Mouse (Mus musculus) heart, embryonic 12.5 days (tissue): ENCODE measurements at regions not wholly inside any gene's neighbourhood (a gene's known extent, or its start where the extent isn't known, plus 50 kb on each side); places are given as distances from the start of the nearest gene placed in this dataset.

Experiments
- ATAC-seq: fragments of 200-750 bp; cut with Nextera tagmentation; 2 replicates; pipeline ENCODE4 v1.8.0; 2017; ENCODE audit warnings: moderate TSS enrichment, moderate library complexity; ENCODE audit not compliant: insufficient number of reproducible peaks, low FRiP score
- H3K27ac ChIP-seq: fragments of 300-500 bp; sonication (generic); 2 replicates; pipeline ENCODE4 v1.5.1; 2016; ENCODE audit warnings: mild to moderate bottlenecking, moderate library complexity; ENCODE audit not compliant: poor library complexity, severe bottlenecking
- H3K27me3 ChIP-seq: fragments of 300-500 bp; sonication (generic); replicated peaks from 2 replicates; pipeline ENCODE4 v1.6.1; 2016; ENCODE audit warnings: mild to moderate bottlenecking, moderate library complexity
- H3K36me3 ChIP-seq: fragments of 300-500 bp; sonication (generic); 2 replicates; pipeline ENCODE4 v1.6.1; 2016; ENCODE audit warnings: mild to moderate bottlenecking, moderate library complexity
- H3K4me1 ChIP-seq: fragments of 300-500 bp; sonication (generic); replicated peaks from 2 replicates; pipeline ENCODE4 v1.6.1; 2016; ENCODE audit warnings: mild to moderate bottlenecking
- H3K4me2 ChIP-seq: fragments of 300-500 bp; sonication (generic); 2 replicates; pipeline ENCODE4 v1.6.1; 2016; ENCODE audit warnings: mild to moderate bottlenecking, moderate library complexity
- H3K4me3 ChIP-seq: fragments of 300-500 bp; sonication (generic); 2 replicates; pipeline ENCODE4 v1.5.1; 2016; ENCODE audit warnings: mild to moderate bottlenecking
- H3K9ac ChIP-seq: fragments of 300-500 bp; sonication (generic); 2 replicates; pipeline ENCODE4 v1.6.1; 2016; ENCODE audit warnings: mild to moderate bottlenecking, moderate library complexity
- H3K9me3 ChIP-seq: fragments of 300-500 bp; sonication (generic); replicated peaks from 2 replicates; pipeline ENCODE4 v1.6.1; 2016; ENCODE audit warnings: mild to moderate bottlenecking, moderate library complexity
- WGBS: fragments of 180-500 bp; shearing (Covaris S2); methylation state at CpG from one replicate; pipeline ENCODE4 v1.1.7; 2016; 5-methylcytosine and 5-hydroxymethylcytosine counted together

GRCm38 (mm10) chr10:21724999-21725398 is 132.1 kb downstream of the 1700020N01Rik start:
- ATAC-seq = no peak
- Histone ChIP-seq H3K9me3 (no peaks in the 10 kb centered on the region; the same call in 1 of the 2 replicates), H3K9ac (no peak overlapping the region), H3K27ac (no peak overlapping the region), H3K4me2 (no peak overlapping the region), H3K27me3 (no peaks in the 10 kb centered on the region), H3K4me3 (no peak overlapping the region), H3K4me1 (no peaks in the 10 kb centered on the region), H3K36me3 (no peaks in the 10 kb centered on the region)
- WGBS = 80% methylated on average over 3 of the region's 3 CpGs

- Histone ChIP-seq H3K9me3 (no peaks in the 10 kb centered on the region), H3K36me3 (no peaks in the 10 kb centered on the region), H3K4me1 (no peaks in the 10 kb centered on the region), H3K9ac (no peak overlapping the region), H3K4me3 (no peak overlapping the region), H3K4me2 (no peak overlapping the region), H3K27ac (no peak overlapping the region), H3K27me3 (no peaks in the 10 kb centered on the region)
- WGBS = 40% methylated on average over 5 of the region's 5 CpGs
- ATAC-seq = no peak
Observed at GRCm38 (mm10) chr10:21740256-21740655, 141.7 kb upstream of the Sgk1 start.

- Histone ChIP-seq H3K27ac (no peak overlapping the region), H3K9me3 (no peaks in the 10 kb centered on the region), H3K36me3 (no peaks in the 10 kb centered on the region), H3K4me1 (peaks cover under 1% of the 10 kb centered on the region; the same call in 1 of the 2 replicates), H3K4me2 (no peak overlapping the region), H3K9ac (no peak overlapping the region), H3K4me3 (no peak overlapping the region), H3K27me3 (no peaks in the 10 kb centered on the region)
- no peak for ATAC-seq
- WGBS = 63% methylated on average over 8 of the region's 8 CpGs
Observed at GRCm38 (mm10) chr10:21741575-21741974, 140.4 kb upstream of the Sgk1 start.

- H3K9me3 ChIP-seq = no peaks in the 10 kb centered on the region
- no peaks in the 10 kb centered on the region for H3K36me3 ChIP-seq
- H3K27me3 ChIP-seq = no peaks in the 10 kb centered on the region
- ATAC-seq = no peak
- no peak overlapping the region for H3K4me3 ChIP-seq
- no peak overlapping the region for H3K27ac ChIP-seq
- H3K4me2 ChIP-seq = no peak overlapping the region
- WGBS = 75% methylated on average over 23 of the region's 23 CpGs
- H3K9ac ChIP-seq = no peak overlapping the region
- peaks cover 4% of the 10 kb centered on the region; the same call in 1 of the 2 replicates for H3K4me1 ChIP-seq
Observed at GRCm38 (mm10) chr10:21741976-21742745, 139.8 kb upstream of the Sgk1 start.

GRCm38 (mm10) chr10:21743396-21743795 is 138.6 kb upstream of the Sgk1 start:
- no peaks in the 10 kb centered on the region for H3K9me3 ChIP-seq
- no peak overlapping the region for H3K9ac ChIP-seq
- H3K27me3 ChIP-seq = no peaks in the 10 kb centered on the region
- no peak overlapping the region for H3K4me2 ChIP-seq
- H3K4me3 ChIP-seq = no peak overlapping the region
- H3K4me1 ChIP-seq = peaks cover 4% of the 10 kb centered on the region; the same call in 1 of the 2 replicates
- no peak for ATAC-seq
- WGBS = 86% methylated on average over 4 of the region's 4 CpGs
- no peak overlapping the region for H3K27ac ChIP-seq
- H3K36me3 ChIP-seq = no peaks in the 10 kb centered on the region

GRCm38 (mm10) chr10:21744341-21744955 is 137.5 kb upstream of the Sgk1 start:
- ATAC-seq = no peak
- 76% methylated on average over 6 of the region's 6 CpGs for WGBS
- H3K9ac ChIP-seq = no peak overlapping the region
- H3K36me3 ChIP-seq = no peaks in the 10 kb centered on the region
- H3K9me3 ChIP-seq = no peaks in the 10 kb centered on the region
- H3K4me2 ChIP-seq = no peak overlapping the region
- H3K4me1 ChIP-seq = peaks cover 4% of the 10 kb centered on the region; the same call in 1 of the 2 replicates
- H3K27me3 ChIP-seq = no peaks in the 10 kb centered on the region
- H3K27ac ChIP-seq = no peak overlapping the region
- no peak overlapping the region for H3K4me3 ChIP-seq

- H3K4me3 ChIP-seq = no peak overlapping the region
- H3K36me3 ChIP-seq = no peaks in the 10 kb centered on the region
- 31% methylated on average over 4 of the region's 4 CpGs for WGBS
- H3K4me1 ChIP-seq = peaks cover 4% of the 10 kb centered on the region; the same call in 1 of the 2 replicates
- H3K4me2 ChIP-seq = no peak overlapping the region
- no peak for ATAC-seq
- no peaks in the 10 kb centered on the region for H3K9me3 ChIP-seq
- H3K27me3 ChIP-seq = no peaks in the 10 kb centered on the region
- no peak overlapping the region for H3K9ac ChIP-seq
- H3K27ac ChIP-seq = no peak overlapping the region
Observed at GRCm38 (mm10) chr10:21745940-21746487, 136.0 kb upstream of the Sgk1 start.

- Histone ChIP-seq H3K4me3 (no peak overlapping the region), H3K27me3 (no peaks in the 10 kb centered on the region), H3K27ac (no peak overlapping the region), H3K9ac (no peak overlapping the region), H3K36me3 (no peaks in the 10 kb centered on the region), H3K4me1 (peaks cover 4% of the 10 kb centered on the region; the same call in 1 of the 2 replicates), H3K9me3 (no peaks in the 10 kb centered on the region), H3K4me2 (peak overlapping the region; percentile 46)
- ATAC-seq = no peak
- WGBS = 6% methylated on average over 9 of the region's 9 CpGs
Observed at GRCm38 (mm10) chr10:21746713-21747112, 135.3 kb upstream of the Sgk1 start.

- Histone ChIP-seq H3K4me3 (no peak overlapping the region), H3K27ac (no peak overlapping the region), H3K4me2 (no peak overlapping the region), H3K4me1 (peaks cover 4% of the 10 kb centered on the region; the same call in 1 of the 2 replicates), H3K9ac (no peak overlapping the region), H3K36me3 (no peaks in the 10 kb centered on the region), H3K9me3 (no peaks in the 10 kb centered on the region), H3K27me3 (no peaks in the 10 kb centered on the region)
- ATAC-seq = no peak
- WGBS = 62% methylated on average over 6 of the region's 6 CpGs
Observed at GRCm38 (mm10) chr10:21751326-21751725, 130.7 kb upstream of the Sgk1 start.

- Histone ChIP-seq H3K9me3 (no peaks in the 10 kb centered on the region), H3K4me1 (no peaks in the 10 kb centered on the region), H3K4me2 (no peak overlapping the region), H3K27ac (no peak overlapping the region), H3K27me3 (no peaks in the 10 kb centered on the region), H3K4me3 (no peak overlapping the region), H3K9ac (no peak overlapping the region), H3K36me3 (no peaks in the 10 kb centered on the region)
- no peak for ATAC-seq
- WGBS = 58% methylated on average over 3 of the region's 3 CpGs
Observed at GRCm38 (mm10) chr10:21752392-21752791, 129.6 kb upstream of the Sgk1 start.

- WGBS = 68% methylated on average over 12 of the region's 12 CpGs
- ATAC-seq = no peak
- Histone ChIP-seq H3K27me3 (no peaks in the 10 kb centered on the region), H3K4me1 (no peaks in the 10 kb centered on the region), H3K4me3 (no peak overlapping the region), H3K36me3 (no peaks in the 10 kb centered on the region), H3K9me3 (no peaks in the 10 kb centered on the region), H3K27ac (no peak overlapping the region), H3K9ac (no peak overlapping the region), H3K4me2 (no peak overlapping the region)
Observed at GRCm38 (mm10) chr10:21754763-21755548, 127.0 kb upstream of the Sgk1 start.
